Mouse (Mus musculus): Measurements from ENCODE around the gene Gramd2. TPM values are rescaled to one million over a fixed set of nuclear protein-coding genes. Genes with fewer than 3 reads are reported as not detected.

Gene Gramd2
- 0.36 and 0.85 TPM in 2 replicates for polyA plus RNA-seq (2015; fragmentation: Nextera tagmentation; extraction: Ambion mirVana)

GRCm38 (mm10) chr9:59679678-59680533 is at the start of gene Gramd2:
Gramd2 (plus strand) TSS chr9:59680144.

GRCm38 (mm10) chr9:59655958-59656634 is 23.8 kb upstream of the Gramd2 start, which contains the start of gene Pkm:
Pkm (plus strand) TSS chr9:59656368.

GRCm38 (mm10) chr9:59750267-59751065 is 70.5 kb downstream of the Gramd2 start, which contains the start of the genes Senp8 and Myo9a:
Senp8 (minus strand) TSS chr9:59750710.
Myo9a (plus strand) TSS chr9:59750896.

Other genes starting within 250 kb of the Gramd2 start
- gene Arih1, start 193.5 kb upstream of the Gramd2 start, polyA plus RNA-seq (2015; fragmentation: Nextera tagmentation; extraction: Ambion mirVana): 10.7 and 11.5 TPM in 2 replicates
- 42.6 and 55.5 TPM in 2 replicates for gene Hexa, start 140.6 kb upstream of the Gramd2 start, polyA plus RNA-seq (2015; fragmentation: Nextera tagmentation; extraction: Ambion mirVana)
- gene Tmem202, start 140.3 kb upstream of the Gramd2 start, polyA plus RNA-seq (2015; fragmentation: Nextera tagmentation; extraction: Ambion mirVana): 0.22 and 0.60 TPM in 2 replicates
- 0.04 TPM in 1 of 2 replicates, not detected in the other for gene Celf6, start 102.2 kb upstream of the Gramd2 start, polyA plus RNA-seq (2015; fragmentation: Nextera tagmentation; extraction: Ambion mirVana)
- 13.4 and 14.6 TPM in 2 replicates for gene Parp6, start 62.9 kb upstream of the Gramd2 start, polyA plus RNA-seq (2015; fragmentation: Nextera tagmentation; extraction: Ambion mirVana)
- 1,677 and 1,779 TPM in 2 replicates for gene Pkm, start 23.8 kb upstream of the Gramd2 start, polyA plus RNA-seq (2015; fragmentation: Nextera tagmentation; extraction: Ambion mirVana)
- gene Senp8, start 70.6 kb downstream of the Gramd2 start, polyA plus RNA-seq (2015; fragmentation: Nextera tagmentation; extraction: Ambion mirVana): 8.8 and 9.5 TPM in 2 replicates
- 5.7 and 6.3 TPM in 2 replicates for gene Myo9a, start 70.8 kb downstream of the Gramd2 start, polyA plus RNA-seq (2015; fragmentation: Nextera tagmentation; extraction: Ambion mirVana)